Mouse (Mus musculus) neural tube, embryonic 11.5 days (tissue): ENCODE measurements around the gene Itih2. TPM values are rescaled to one million over a fixed set of nuclear protein-coding genes. Genes with fewer than 3 reads are reported as not detected.

Experiments used
- ATAC-seq: fragments of 200-750 bp; cut with Nextera tagmentation; 2 replicates; pipeline ENCODE4 v1.8.0; 2017; ENCODE audit warnings: moderate number of reproducible peaks, mild to moderate bottlenecking, moderate TSS enrichment, moderate library complexity; ENCODE audit not compliant: insufficient read depth, low FRiP score, low TSS enrichment
- DNase-seq: peaks from one replicate; pipeline ENCODE4 v3.0.0-alpha.2; 2015; ENCODE audit warnings: low spot score
- H3K27ac ChIP-seq: fragments of 300-500 bp; sonication (generic); 2 replicates; pipeline ENCODE4 v1.5.1; 2014; ENCODE audit warnings: low read depth, mild to moderate bottlenecking, low read length
- H3K27me3 ChIP-seq: fragments of 300-500 bp; sonication (generic); 2 replicates; pipeline ENCODE4 v1.6.1; 2014; ENCODE audit warnings: mild to moderate bottlenecking, low read length, mixed read lengths; ENCODE audit not compliant: control insufficient read depth, insufficient read depth
- H3K36me3 ChIP-seq: fragments of 300-500 bp; sonication (generic); 2 replicates; pipeline ENCODE4 v1.6.1; 2014; ENCODE audit warnings: mild to moderate bottlenecking, low read length, moderate library complexity, mixed read lengths; ENCODE audit not compliant: control insufficient read depth, insufficient read depth
- H3K4me1 ChIP-seq: fragments of 300-500 bp; sonication (generic); 2 replicates; pipeline ENCODE4 v1.6.1; 2014; ENCODE audit warnings: low read length, mixed read lengths; ENCODE audit not compliant: control insufficient read depth, insufficient read depth
- H3K4me2 ChIP-seq: fragments of 300-500 bp; sonication (generic); 2 replicates; pipeline ENCODE4 v1.6.1; 2014; ENCODE audit warnings: low read depth, mild to moderate bottlenecking, moderate library complexity
- H3K4me3 ChIP-seq: fragments of 300-500 bp; sonication (generic); 2 replicates; pipeline ENCODE4 v1.5.1; 2014; ENCODE audit warnings: low read depth, low read length
- H3K9ac ChIP-seq: fragments of 300-500 bp; sonication (generic); 2 replicates; pipeline ENCODE4 v1.6.1; 2014; ENCODE audit warnings: mild to moderate bottlenecking, low read length
- H3K9me3 ChIP-seq: fragments of 300-500 bp; sonication (generic); 2 replicates; pipeline ENCODE4 v1.6.1; 2016; ENCODE audit warnings: low read length; ENCODE audit not compliant: control insufficient read depth
- WGBS: fragments of 180-500 bp; shearing (Covaris S2); extraction: QIAGEN DNeasy Blood & Tissue Kit; methylation state at CpG from one replicate; pipeline ENCODE4 v1.1.7; 2014; 5-methylcytosine and 5-hydroxymethylcytosine counted together
- polyA plus RNA-seq: library from polyadenylated mRNA; unstranded; fragments of >200 nt; fragmentation: Nextera tagmentation; extraction: Ambion mirVana; gene quantifications from 2 replicates; pipeline ENCODE4 v1.2.1, GENCODE M21; 2014

Itih2 gene
- polyA plus RNA-seq, 1 experiment from 2014 or later = 0.40 TPM

DNA sequence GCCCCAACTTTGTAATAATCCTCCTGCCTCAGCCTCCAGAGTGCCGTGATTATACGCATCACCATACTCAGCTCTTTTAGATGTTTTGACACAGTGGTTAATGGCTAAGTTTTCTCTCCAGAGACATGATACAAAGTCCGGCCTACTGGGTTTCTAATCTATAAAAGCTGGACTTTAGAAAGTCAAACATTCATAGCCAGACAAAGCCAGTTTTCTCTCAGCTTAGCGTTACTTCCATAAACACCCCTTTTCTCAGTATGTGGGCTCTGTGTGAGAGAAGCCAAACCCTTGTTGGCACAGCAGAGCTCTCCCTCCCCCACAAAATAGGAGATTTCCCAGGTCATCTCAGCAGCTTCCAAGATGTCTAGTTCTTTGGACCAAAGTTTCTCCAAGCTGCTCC is 2.6 kb downstream of the Itih2 start:
- H3K4me2 ChIP-seq = no peak overlapping the region
- ATAC-seq = no peak
- no peak for DNase-seq
- no peaks in the 10 kb centered on the region for H3K36me3 ChIP-seq
- H3K9ac ChIP-seq = no peak overlapping the region
- no peaks in the 10 kb centered on the region for H3K4me1 ChIP-seq
- H3K27ac ChIP-seq = no peak overlapping the region
- no peak overlapping the region for H3K4me3 ChIP-seq
- no peaks in the 10 kb centered on the region for H3K27me3 ChIP-seq
- H3K9me3 ChIP-seq = no peaks in the 10 kb centered on the region
- 78% methylated on average over 4 of the region's 4 CpGs for WGBS

DNA sequence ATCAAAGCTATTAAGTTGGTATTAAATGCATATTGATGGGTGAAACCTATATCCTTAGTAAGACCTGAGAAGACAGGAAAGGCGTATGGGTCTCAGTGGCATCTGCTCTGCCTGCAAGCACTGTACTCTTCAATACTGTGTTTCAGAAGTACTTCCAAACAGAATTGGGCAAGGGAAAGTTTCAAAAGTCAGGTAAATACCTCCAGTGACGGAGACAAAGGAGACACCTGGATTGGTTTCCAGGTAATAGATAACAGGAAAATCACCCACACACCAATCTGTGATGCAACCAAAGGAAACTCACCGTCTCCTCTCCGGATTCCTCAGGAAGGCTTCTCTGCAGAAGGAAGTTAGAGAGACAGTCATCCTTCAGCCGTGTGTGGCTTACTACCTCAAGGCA is 3.7 kb downstream of the Itih2 start:
- H3K36me3 ChIP-seq = no peaks in the 10 kb centered on the region
- no peak for DNase-seq
- H3K27me3 ChIP-seq = no peaks in the 10 kb centered on the region
- H3K27ac ChIP-seq = no peak overlapping the region
- no peaks in the 10 kb centered on the region for H3K4me1 ChIP-seq
- 94% methylated on average over 5 of the region's 5 CpGs for WGBS
- no peak overlapping the region for H3K4me3 ChIP-seq
- H3K9ac ChIP-seq = no peak overlapping the region
- H3K9me3 ChIP-seq = no peaks in the 10 kb centered on the region
- ATAC-seq = no peak
- no peak overlapping the region for H3K4me2 ChIP-seq

DNA sequence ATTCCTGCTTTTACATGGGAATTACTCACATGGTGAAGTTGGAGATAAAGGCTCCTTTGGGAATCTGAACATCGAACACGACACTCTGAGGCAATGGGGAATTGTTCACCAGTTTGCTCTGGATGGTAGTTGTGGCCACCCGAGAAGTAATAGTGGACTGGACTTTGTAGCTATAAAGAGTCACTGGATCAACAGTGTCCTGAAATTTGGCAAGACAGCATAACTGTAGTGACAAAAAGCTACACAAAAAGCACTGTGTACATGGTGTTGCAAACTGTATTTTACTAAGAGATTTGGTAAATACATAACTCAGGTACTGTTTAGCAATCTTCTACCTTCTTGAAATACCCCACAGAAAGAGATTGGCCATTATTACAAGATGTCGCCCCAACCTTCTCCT is 5.1 kb downstream of the Itih2 start:
- H3K27me3 ChIP-seq = no peaks in the 10 kb centered on the region
- WGBS = 90% methylated on average over 4 of the region's 4 CpGs
- ATAC-seq (no peak), DNase-seq (no peak)
- no peaks in the 10 kb centered on the region for H3K9me3 ChIP-seq
- H3K27ac ChIP-seq = no peak overlapping the region
- no peak overlapping the region for H3K4me3 ChIP-seq
- H3K4me2 ChIP-seq = no peak overlapping the region
- no peaks in the 10 kb centered on the region for H3K36me3 ChIP-seq
- H3K4me1 ChIP-seq = no peaks in the 10 kb centered on the region
- H3K9ac ChIP-seq = no peak overlapping the region

DNA sequence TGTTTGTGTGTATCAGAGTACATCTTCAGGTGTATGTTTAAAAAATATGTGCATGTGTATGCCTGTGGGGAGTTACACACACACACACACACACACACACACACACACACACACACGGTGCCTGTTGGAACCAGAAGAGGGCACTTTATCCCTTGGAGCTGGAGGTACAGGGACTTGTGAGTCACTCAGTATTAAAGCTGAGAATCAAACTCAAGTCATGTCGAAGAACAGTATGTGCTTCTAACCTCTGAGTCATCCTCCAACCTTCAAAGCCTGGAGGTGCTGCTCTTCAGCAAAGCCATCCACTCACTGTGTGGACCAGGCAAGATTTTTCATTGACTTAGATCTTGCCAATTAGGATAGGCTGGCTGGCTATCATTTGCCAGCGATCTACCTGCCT is 9.4 kb downstream of the Itih2 start:
- Histone ChIP-seq H3K9me3 (no peaks in the 10 kb centered on the region), H3K9ac (no peak overlapping the region), H3K27ac (no peak overlapping the region), H3K27me3 (no peaks in the 10 kb centered on the region), H3K4me3 (no peak overlapping the region), H3K4me2 (no peak overlapping the region), H3K4me1 (no peaks in the 10 kb centered on the region), H3K36me3 (no peaks in the 10 kb centered on the region)
- DNase-seq = no peak
- WGBS = 70% methylated on average over 3 of the region's 3 CpGs
- no peak for ATAC-seq

DNA sequence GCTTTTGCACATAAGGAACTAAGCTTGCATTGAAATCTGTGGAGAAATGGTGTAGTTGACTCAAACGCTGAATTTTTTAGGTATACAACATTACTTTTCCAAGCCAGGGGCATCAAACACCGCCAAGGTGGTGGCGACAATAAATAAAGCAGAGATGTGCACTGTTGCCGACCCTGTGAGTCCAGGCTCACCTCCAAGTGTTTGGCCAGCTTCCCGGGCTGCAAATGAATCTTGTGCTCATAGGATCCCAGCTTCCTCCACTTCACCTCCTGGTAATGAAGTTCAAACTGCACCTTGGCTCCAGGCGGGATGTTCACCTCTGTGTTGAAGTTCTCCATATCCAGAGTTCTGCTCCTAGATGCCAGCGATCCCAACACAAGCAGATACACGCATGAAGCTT is 11.9 kb downstream of the Itih2 start:
- 90% methylated on average over 8 of the region's 8 CpGs for WGBS
- no peaks in the 10 kb centered on the region for H3K9me3 ChIP-seq
- no peaks in the 10 kb centered on the region for H3K36me3 ChIP-seq
- ATAC-seq (no peak), DNase-seq (no peak)
- no peaks in the 10 kb centered on the region for H3K27me3 ChIP-seq
- H3K9ac ChIP-seq = no peak overlapping the region
- H3K4me3 ChIP-seq = no peak overlapping the region
- H3K27ac ChIP-seq = no peak overlapping the region
- no peak overlapping the region for H3K4me2 ChIP-seq
- no peaks in the 10 kb centered on the region for H3K4me1 ChIP-seq

DNA sequence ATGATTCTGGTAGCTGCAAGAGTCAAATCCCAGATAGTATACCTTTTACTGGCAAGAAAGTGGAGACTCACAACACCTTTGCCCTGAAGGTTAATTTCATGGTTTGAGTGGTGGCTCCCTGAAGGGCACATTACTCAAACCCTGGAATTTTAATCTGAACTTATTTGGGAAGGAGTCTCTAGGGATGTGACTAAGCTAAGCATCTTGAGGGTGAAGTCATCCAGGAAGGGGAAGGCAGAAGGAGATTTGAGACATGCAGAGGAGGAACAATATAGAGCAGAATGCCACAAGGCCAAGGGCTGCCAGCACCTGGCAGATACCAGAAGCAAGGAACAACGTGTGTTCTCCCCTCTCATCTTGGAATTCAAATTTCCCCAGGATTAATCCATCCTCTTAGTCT is 12.4 kb downstream of the Itih2 start:
- Histone ChIP-seq H3K27ac (no peak overlapping the region), H3K36me3 (no peaks in the 10 kb centered on the region), H3K9me3 (no peaks in the 10 kb centered on the region), H3K9ac (no peak overlapping the region), H3K4me3 (no peak overlapping the region), H3K4me2 (no peak overlapping the region), H3K4me1 (no peaks in the 10 kb centered on the region), H3K27me3 (no peaks in the 10 kb centered on the region)
- 80% methylated on average over 1 of the region's 1 CpGs for WGBS
- no peak for DNase-seq
- no peak for ATAC-seq

DNA sequence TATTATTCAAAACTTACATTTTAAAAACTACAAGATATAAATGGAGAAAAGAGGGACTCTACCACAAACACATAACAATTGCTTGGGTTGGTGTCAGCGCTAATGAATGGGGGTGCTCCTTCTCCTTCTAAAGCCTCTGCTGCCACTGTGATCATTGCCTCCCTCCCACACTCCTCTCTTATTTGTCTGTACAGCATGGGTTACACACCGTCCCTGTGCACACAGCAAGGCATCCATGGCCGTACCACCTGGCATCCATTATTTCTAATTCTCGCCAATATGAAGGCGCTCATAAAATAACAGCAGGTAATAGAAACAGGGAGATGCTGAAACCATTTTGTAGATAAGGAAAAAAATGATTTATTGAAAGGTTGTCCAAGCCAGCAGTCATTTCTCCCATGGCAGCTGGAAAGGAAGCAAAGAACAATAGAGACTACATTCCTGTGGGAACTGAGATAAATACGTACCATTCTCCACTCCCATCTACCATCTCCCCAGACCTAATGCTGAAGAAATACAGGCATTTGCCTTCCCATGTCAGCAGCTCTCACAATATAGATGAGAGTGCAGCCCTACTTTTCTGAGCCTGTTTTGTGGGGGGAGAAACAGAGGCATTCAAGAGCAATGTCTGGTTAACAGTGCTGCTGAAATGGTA is 22.5 kb downstream of the Itih2 start:
- Histone ChIP-seq H3K9me3 (no peaks in the 10 kb centered on the region), H3K27ac (no peak overlapping the region), H3K36me3 (no peaks in the 10 kb centered on the region), H3K4me1 (no peaks in the 10 kb centered on the region), H3K4me2 (no peak overlapping the region), H3K27me3 (no peaks in the 10 kb centered on the region), H3K9ac (no peak overlapping the region), H3K4me3 (no peak overlapping the region)
- ATAC-seq = no peak
- DNase-seq = no peak
- WGBS = 73% methylated on average over 6 of the region's 6 CpGs

DNA sequence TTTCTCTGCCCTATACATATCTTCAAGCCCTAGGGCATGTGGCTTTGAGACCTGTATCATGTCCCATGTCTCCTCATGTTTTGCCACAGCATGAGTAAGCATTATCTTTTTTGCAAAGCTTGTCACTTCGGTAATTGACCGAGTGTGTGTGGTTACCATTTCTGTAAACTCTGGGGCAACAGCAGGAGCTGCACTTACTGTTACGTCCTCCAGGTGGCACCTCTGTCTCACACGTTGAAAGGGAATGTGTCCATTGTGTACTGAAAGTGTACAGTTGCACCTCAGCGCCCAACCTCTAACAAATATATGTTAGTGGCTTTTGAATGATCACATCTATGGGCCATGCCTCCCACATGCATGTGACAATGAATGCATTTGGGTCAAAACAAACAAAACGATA is 30.0 kb downstream of the Itih2 start:
- H3K36me3 ChIP-seq = no peaks in the 10 kb centered on the region
- H3K27ac ChIP-seq = no peak overlapping the region
- WGBS = 45% methylated on average over 6 of the region's 6 CpGs
- no peaks in the 10 kb centered on the region for H3K4me1 ChIP-seq
- H3K9ac ChIP-seq = no peak overlapping the region
- H3K4me2 ChIP-seq = no peak overlapping the region
- no peak overlapping the region for H3K4me3 ChIP-seq
- ATAC-seq = no peak
- no peaks in the 10 kb centered on the region for H3K27me3 ChIP-seq
- peak; percentile 37 for DNase-seq
- no peaks in the 10 kb centered on the region for H3K9me3 ChIP-seq

DNA sequence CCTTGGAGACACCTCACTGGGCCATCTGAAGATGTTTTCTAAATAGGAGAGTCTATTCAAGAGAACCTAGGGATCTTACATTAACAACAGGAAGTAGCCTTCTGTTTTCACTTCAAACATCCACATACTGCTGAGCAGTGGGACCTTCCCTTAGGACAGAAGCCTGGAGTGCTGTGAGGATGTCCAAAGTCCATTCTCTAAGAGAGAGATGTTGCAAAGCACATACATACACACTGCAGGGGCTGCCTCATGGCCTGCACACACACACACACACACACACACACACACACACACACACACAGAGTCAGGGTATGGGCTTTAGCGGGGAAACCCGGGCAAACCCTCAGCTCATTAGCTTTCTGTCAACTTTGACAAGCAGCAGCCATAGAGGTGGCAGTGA is 30.7 kb downstream of the Itih2 start:
- H3K4me2 ChIP-seq = no peak overlapping the region
- H3K27me3 ChIP-seq = no peaks in the 10 kb centered on the region
- H3K9ac ChIP-seq = no peak overlapping the region
- WGBS = 89% methylated on average over 2 of the region's 2 CpGs
- DNase-seq (no peak), ATAC-seq (no peak)
- H3K27ac ChIP-seq = no peak overlapping the region
- no peaks in the 10 kb centered on the region for H3K4me1 ChIP-seq
- no peak overlapping the region for H3K4me3 ChIP-seq
- H3K36me3 ChIP-seq = no peaks in the 10 kb centered on the region
- H3K9me3 ChIP-seq = no peaks in the 10 kb centered on the region
